Mouse (Mus musculus): ENCODE results near the gene Vmn1r213.

Gene Vmn1r213

GRCm38 (mm10) chr13:23007356-23007755, at the start of gene Vmn1r213:
Gene Vmn1r213 (plus strand): TSS chr13:23007656.
- DNase-seq (ENCODE audit: low spot score) = no peak

DNA sequence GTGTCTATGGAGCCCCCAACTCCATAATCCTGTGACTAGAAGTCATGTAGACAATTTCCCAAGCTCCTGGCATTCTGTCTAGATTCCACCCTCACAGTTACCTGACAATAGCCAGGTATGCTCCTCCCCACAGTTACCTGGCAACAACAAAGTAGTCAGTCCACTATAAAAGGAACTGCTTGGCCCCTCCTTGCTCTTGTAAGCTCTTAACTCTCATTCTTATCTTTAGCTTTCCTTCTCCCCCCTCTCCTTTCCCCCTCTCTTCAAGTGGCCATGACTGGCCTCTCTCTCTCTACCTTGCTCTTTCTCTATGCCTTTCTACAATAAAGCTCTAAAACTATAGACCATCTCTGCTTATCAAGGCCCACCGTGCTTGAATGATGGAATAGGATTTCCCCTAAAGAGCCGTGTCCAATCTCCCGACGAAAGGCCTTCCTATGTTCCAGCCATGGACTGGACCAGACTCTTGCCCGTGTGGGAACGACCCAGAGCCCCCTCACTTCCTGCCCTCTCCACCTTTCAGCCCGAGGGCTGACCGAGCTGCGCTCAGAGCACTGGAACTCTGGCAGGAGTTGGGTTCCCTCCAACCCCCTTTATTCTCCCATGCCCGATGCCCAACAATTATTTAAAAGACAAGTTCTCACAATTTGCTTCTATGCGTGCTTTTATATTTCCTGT, 17.1 kb upstream of the Vmn1r213 start:
- no peak for DNase-seq (ENCODE audit: low spot score)

GRCm38 (mm10) chr13:22992178-22992700, 15.2 kb upstream of the Vmn1r213 start:
- no peak for DNase-seq (ENCODE audit: low spot score)

GRCm38 (mm10) chr13:22992721-22993120, 14.7 kb upstream of the Vmn1r213 start:
- DNase-seq (ENCODE audit: low spot score) = no peak

DNA sequence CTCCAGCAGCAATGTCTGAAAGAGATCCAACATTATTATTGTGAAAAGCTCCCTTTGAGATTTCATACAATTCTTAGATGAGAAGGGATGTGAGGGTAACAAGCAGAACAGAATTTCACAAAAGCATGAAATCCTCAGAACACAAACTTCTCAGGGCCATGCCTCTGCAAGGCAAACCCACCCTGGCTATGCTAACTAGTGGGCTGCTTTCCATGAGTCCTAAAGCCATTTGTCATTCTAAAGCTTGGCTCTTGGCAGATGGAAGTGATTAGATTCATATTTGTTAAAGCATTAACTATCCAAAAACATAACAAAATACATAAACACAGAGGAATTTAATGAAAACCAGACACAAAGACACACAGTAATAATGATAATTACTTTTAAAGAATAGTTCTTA, 10.7 kb downstream of the Vmn1r213 start:
- DNase-seq (ENCODE audit: low spot score) = no peak

- DNase-seq (ENCODE audit: low spot score) = no peak
These were observed 17.4 kb downstream of the Vmn1r213 start for GRCm38 (mm10) chr13:23024812-23025211.

- DNase-seq (ENCODE audit: low spot score) = no peak
These were observed 22.7 kb downstream of the Vmn1r213 start, which contains the start of gene Vmn1r214 for GRCm38 (mm10) chr13:23030118-23030517. Gene Vmn1r214 (plus strand): TSS chr13:23030418.

GRCm38 (mm10) chr13:23057778-23058177, 50.3 kb downstream of the Vmn1r213 start:
- DNase-seq (ENCODE audit: low spot score) = no peak

All from retina, embryonic 14.5 days (tissue).